In genomic region chr14:48090465-48090864, GRCm38 (mm10) we compare ENCODE assay signal across 17 mouse cellular contexts.
"Had no signal": no experiment of that assay in that cellular context is flagged by ENCODE, and none has a peak within 500 bp of the region (broad histone marks: within the 10 kb centered on the region; RNA-seq: fewer than 3 reads in every experiment).

No protein-coding gene starts in this region.

- H3K27me3 ChIP-seq: neural tube, embryonic 12.5 days; neural tube, embryonic 13.5 days; neural tube, embryonic 15.5 days; stomach, embryonic 15.5 days had no signal

- H3K4me1 ChIP-seq: neural tube, embryonic 12.5 days; stomach, embryonic 15.5 days had no signal

- H3K9me3 ChIP-seq: neural tube, embryonic 12.5 days; neural tube, embryonic 13.5 days; neural tube, embryonic 15.5 days; stomach, embryonic 15.5 days had no signal

- H3K36me3 ChIP-seq: neural tube, embryonic 12.5 days; neural tube, embryonic 13.5 days; neural tube, embryonic 15.5 days; stomach, embryonic 15.5 days had no signal

- H3K27ac ChIP-seq: neural tube, embryonic 12.5 days; neural tube, embryonic 13.5 days; neural tube, embryonic 15.5 days; stomach, embryonic 15.5 days; stomach, postnatal 0 days had no signal

- H3K9ac ChIP-seq: neural tube, embryonic 12.5 days; neural tube, embryonic 13.5 days; neural tube, embryonic 15.5 days; stomach, embryonic 15.5 days had no signal

- H3K4me3 ChIP-seq: neural tube, embryonic 12.5 days; neural tube, embryonic 13.5 days; neural tube, embryonic 15.5 days; stomach, embryonic 15.5 days had no signal

- H3K4me2 ChIP-seq: neural tube, embryonic 12.5 days; neural tube, embryonic 13.5 days; neural tube, embryonic 15.5 days; stomach, embryonic 15.5 days had no signal

- DNase-seq: retina, postnatal 1 day; right cerebral cortex, adult 18-20 months; right cerebral cortex, postnatal 14 days; right cerebral cortex, postnatal 25 days; right cerebral cortex, postnatal 4 days; spleen, adult 18-20 months; thymus, adult 18-20 months; thymus, adult 2 months; thymus, postnatal 14 days; thymus, postnatal 25 days; thymus, postnatal 36 days; thymus, postnatal 4 days had no signal
